Mouse (Mus musculus) 416B (cell line): ENCODE measurements around the gene Nphp3.

ENCODE experiments used
- DNase-seq: peaks from one replicate; pipeline ENCODE4 v3.0.0; 2011; ENCODE audit warnings: low read depth

Nphp3 gene

GRCm38 (mm10) chr9:104001921-104002859 is at the start of gene Nphp3:
Gene Nphp3 (plus strand): TSS chr9:104002544.
- peak; percentile 99 for DNase-seq

GRCm38 (mm10) chr9:103958722-103959121 is 43.6 kb upstream of the Nphp3 start:
- DNase-seq: no peak

GRCm38 (mm10) chr9:103959989-103960388 is 42.4 kb upstream of the Nphp3 start:
- DNase-seq: no peak

DNA sequence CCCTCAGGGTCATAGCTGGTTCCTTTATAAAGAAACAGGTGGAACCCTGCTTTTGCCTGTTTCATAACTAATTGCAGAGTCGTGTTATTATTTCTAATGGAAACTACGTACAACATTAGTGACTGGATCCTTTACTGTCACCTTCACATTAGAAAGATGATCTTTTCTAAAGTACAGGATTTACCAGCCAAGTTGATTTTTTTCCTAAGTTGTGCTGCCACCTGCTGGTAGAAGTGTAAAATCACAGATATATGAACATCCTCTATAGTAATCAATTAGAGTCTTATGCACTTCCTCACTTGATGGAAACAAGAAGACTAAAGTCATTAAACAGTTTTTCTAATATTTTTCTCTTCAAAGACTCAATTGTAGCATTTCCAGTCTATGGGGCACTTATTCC is 5.8 kb upstream of the Nphp3 start:
- peak; percentile 61 for DNase-seq

- no peak for DNase-seq
Measured at GRCm38 (mm10) chr9:104000601-104001000, 1.7 kb upstream of the Nphp3 start.

DNA sequence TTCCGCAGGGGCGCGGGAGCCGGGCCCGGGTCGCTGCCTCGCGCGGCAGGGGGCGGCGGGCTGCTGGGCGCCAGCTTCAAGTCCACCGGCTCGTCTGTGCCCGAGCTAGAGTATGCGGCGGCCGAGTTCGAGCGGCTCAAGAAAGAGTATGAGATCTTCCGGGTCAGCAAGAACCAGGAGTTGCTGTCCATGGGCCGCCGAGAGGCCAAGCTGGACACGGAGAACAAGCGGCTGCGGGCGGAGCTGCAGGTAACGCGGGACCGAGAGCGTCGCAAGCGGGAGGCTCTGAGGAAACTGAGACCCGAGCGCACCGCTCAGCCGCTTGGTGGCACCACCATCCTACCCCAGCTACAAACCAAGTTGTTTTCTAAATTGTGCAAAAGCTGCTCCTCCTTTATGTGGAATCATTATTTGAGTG is 578 bp downstream of the Nphp3 start:
- DNase-seq: peak; percentile 78

- no peak for DNase-seq
Measured at GRCm38 (mm10) chr9:104014526-104014925, 12.2 kb downstream of the Nphp3 start.

DNA sequence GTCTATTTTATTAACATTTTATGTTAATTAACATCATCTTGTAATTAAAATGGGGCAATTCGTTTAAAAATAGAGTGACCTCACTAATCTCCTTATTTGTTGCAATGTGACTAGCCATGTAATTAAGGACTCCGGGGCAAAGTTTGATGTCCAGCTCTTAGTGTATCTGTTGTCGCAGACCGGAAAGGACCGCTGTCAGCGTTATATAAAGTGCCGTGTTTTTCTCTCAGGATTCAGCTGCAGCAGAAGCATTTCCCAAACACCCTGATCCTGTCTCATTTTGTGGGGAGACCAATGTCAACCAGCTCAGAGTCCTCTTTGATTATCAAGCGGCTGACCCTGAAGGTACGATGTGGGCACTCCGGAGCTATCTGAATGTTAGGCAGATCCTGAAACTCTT is 18.7 kb downstream of the Nphp3 start:
- DNase-seq: no peak

- DNase-seq: no peak
Measured at GRCm38 (mm10) chr9:104027186-104027585, 24.8 kb downstream of the Nphp3 start.

DNA sequence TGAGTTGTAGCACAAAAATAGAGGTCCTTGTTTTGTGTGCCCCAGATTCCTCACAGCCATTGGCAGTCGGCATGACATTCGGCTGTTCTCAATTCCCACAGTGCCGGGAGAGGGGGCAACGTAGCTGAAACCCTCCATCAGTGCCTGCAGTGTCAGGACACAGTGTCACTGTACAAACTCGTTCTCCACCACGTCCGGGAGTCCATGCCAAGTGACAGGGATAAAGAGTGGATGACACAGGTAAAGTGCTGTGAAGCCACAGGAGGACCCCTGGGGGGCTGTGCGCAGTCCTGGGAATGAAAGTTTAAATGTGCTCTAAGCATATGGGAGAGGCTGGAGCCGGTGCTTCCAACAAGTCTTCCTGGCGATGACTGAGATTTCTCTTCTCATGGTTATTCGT is 27.5 kb downstream of the Nphp3 start:
- DNase-seq: no peak

DNA sequence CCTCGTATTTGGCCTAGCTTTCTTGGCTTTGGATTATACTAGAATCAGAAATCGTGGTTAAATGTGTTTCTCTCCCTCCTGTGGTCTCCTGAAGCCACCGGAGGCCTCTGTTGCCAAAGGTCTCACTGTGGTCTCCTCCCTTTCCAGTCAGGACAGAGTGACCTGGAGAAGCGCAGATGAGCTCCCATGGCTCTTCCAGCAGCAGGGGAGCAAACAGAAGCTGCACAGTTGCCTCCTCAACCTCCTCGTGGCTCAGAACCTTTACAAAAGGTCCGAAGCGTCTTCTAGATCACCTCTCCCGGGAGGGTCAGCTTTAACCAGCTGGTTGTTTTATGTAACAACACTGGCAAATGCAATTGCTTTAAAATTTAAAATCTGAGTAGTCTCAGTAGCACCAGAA is 31.9 kb downstream of the Nphp3 start:
- DNase-seq: no peak

GRCm38 (mm10) chr9:104034718-104035117 is 32.4 kb downstream of the Nphp3 start:
- no peak for DNase-seq

GRCm38 (mm10) chr9:104035261-104036015 is 33.1 kb downstream of the Nphp3 start:
- peak; percentile 69 for DNase-seq

DNA sequence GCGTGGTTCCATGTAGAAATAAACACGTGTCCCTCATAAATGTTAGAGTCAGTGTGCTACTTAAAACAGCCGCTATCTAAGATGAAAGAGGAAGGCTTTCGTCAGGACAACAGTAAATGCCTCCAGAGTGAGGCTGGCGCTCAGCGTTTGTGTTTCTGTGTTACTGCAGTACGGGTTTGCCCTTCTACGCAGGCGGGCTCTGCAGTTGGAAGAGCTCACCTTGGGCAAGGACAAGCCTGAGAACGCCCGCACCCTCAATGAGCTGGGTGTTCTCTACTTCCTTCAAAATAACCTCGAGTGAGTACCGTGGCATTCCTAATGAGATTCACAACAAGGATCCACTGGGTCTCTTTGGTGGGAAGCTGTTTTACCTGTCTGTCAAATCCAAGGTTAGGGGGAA is 35.9 kb downstream of the Nphp3 start:
- no peak for DNase-seq

DNA sequence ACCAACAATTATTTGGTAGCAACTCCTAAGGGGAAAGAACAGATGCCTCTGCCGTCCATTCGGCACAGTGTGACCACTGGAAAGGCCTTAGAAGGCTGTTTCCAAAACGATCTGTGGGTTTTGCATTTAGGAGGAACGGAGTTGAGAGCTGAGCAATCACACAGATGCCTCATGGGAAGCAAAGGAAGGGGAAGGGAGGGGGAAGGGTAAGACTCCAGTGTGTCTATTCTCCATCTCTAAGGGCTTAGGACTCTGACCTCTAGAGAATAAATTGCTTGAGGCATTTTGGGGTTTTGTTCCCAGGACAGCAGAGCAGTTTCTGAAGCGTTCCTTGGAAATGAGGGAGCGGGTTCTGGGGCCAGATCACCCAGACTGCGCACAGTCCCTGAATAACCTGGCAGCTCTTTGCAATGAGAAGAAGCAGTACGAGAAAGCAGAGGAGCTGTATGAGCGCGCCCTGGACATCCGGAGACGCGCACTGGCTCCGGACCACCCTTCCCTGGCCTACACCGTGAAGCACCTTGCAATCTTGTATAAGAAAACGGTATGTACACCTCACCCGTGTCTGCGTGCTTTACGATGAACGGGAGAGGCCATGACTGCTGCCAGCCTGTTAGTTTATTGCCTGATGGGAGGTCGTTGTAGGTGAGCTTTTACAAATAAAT is 36.8 kb downstream of the Nphp3 start:
- DNase-seq: no peak

- peak; percentile 53 for DNase-seq
Measured at GRCm38 (mm10) chr9:104039742-104040141, 37.4 kb downstream of the Nphp3 start.

- DNase-seq: no peak
Measured at GRCm38 (mm10) chr9:104040362-104040761, 38.0 kb downstream of the Nphp3 start, which contains the start of gene Gm28305. Gene Gm28305 (plus strand): TSS chr9:104040662.

GRCm38 (mm10) chr9:104043676-104044075 is 41.3 kb downstream of the Nphp3 start:
- no peak for DNase-seq

GRCm38 (mm10) chr9:104051028-104051427 is 48.7 kb downstream of the Nphp3 start:
- no peak for DNase-seq

GRCm38 (mm10) chr9:104062430-104063243 is 60.3 kb downstream of the Nphp3 start, which contains the start of gene Uba5:
Gene Uba5 (minus strand): TSS chr9:104063134.
- peak; percentile 5 for DNase-seq

- DNase-seq: peak; percentile 95
Measured at GRCm38 (mm10) chr9:104063244-104063961, 61.1 kb downstream of the Nphp3 start, which contains the start of gene Acad11. Gene Acad11 (plus strand): TSS chr9:104063377.
